Mouse (Mus musculus) embryonic facial prominence, embryonic 11.5 days (tissue): ENCODE data around the gene Polr3gl. TPM values are rescaled to one million over a fixed set of nuclear protein-coding genes. Genes with fewer than 3 reads are reported as not detected.
A peak's percentile ranks its signal among the peaks of the same experiment; 100 is the strongest.

ENCODE experiments used
- ATAC-seq: fragments of 200-750 bp; cut with Nextera tagmentation; replicated peaks from 2 replicates; pipeline ENCODE4 v1.8.0; 2017; ENCODE audit warnings: low read depth; ENCODE audit not compliant: insufficient number of reproducible peaks, low FRiP score, low TSS enrichment
- DNase-seq: peaks from one replicate; pipeline ENCODE4 v3.0.0-alpha.2; 2015; ENCODE audit warnings: low spot score
- H3K27ac ChIP-seq: fragments of 300-500 bp; sonication (generic); replicated peaks from 2 replicates; pipeline ENCODE4 v1.5.1; 2014; ENCODE audit warnings: mild to moderate bottlenecking, low read depth, low read length, control low read depth
- H3K27me3 ChIP-seq: fragments of 300-500 bp; sonication (generic); 2 replicates; pipeline ENCODE4 v1.6.1; 2014; ENCODE audit warnings: mild to moderate bottlenecking, low read length, moderate library complexity, mixed read lengths; ENCODE audit not compliant: control insufficient read depth, insufficient read depth
- H3K36me3 ChIP-seq: fragments of 300-500 bp; sonication (generic); replicated peaks from 2 replicates; pipeline ENCODE4 v1.6.1; 2014; ENCODE audit warnings: low read depth, mild to moderate bottlenecking, low read length, moderate library complexity, mixed read lengths; ENCODE audit not compliant: control insufficient read depth, insufficient read depth
- H3K4me1 ChIP-seq: fragments of 300-500 bp; sonication (generic); 2 replicates; pipeline ENCODE4 v1.6.1; 2014; ENCODE audit warnings: low read length, mixed read lengths; ENCODE audit not compliant: control insufficient read depth, insufficient read depth
- H3K4me2 ChIP-seq: fragments of 300-500 bp; sonication (generic); 2 replicates; pipeline ENCODE4 v1.6.1; 2014; ENCODE audit warnings: low read depth, mild to moderate bottlenecking, control low read depth, low read length, moderate library complexity
- H3K4me3 ChIP-seq: fragments of 300-500 bp; sonication (generic); 2 replicates; pipeline ENCODE4 v1.5.1; 2014; ENCODE audit warnings: low read depth, low read length, control low read depth
- H3K9ac ChIP-seq: fragments of 300-500 bp; sonication (generic); replicated peaks from 2 replicates; pipeline ENCODE4 v1.6.1; 2014; ENCODE audit warnings: mild to moderate bottlenecking, control low read depth, low read length
- H3K9me3 ChIP-seq: fragments of 300-500 bp; sonication (generic); replicated peaks from 2 replicates; pipeline ENCODE4 v1.6.1; 2016; ENCODE audit warnings: mild to moderate bottlenecking, low read length, inconsistent platforms, mixed read lengths; ENCODE audit not compliant: control insufficient read depth
- WGBS: fragments of 180-500 bp; shearing (Covaris S2); extraction: QIAGEN DNeasy Blood & Tissue Kit; methylation state at CpG from one replicate; pipeline ENCODE4 v1.1.7; 2014; 5-methylcytosine and 5-hydroxymethylcytosine counted together
- polyA plus RNA-seq: library from polyadenylated mRNA; unstranded; fragments of >200 nt; fragmentation: Nextera tagmentation; extraction: Ambion mirVana; gene quantifications from 2 replicates; pipeline ENCODE4 v1.2.1, GENCODE M21; 2014

The Polr3gl gene
- polyA plus RNA-seq, 1 experiment from 2014 or later: 14.2 TPM

GRCm38 (mm10) chr3:96555999-96556614, 37.9 kb downstream of the Polr3gl start:
- H3K36me3 ChIP-seq: no peaks in the 10 kb centered on the region; the same call in 1 of the 2 replicates
- ATAC-seq (no peak), DNase-seq (no peak)
- H3K9ac ChIP-seq: no peak overlapping the region
- no peaks in the 10 kb centered on the region for H3K27me3 ChIP-seq
- whole genome bisulfite sequencing: 84% methylated on average over 15 of the region's 15 CpGs
- H3K27ac ChIP-seq: no peak overlapping the region
- no peak overlapping the region for H3K4me2 ChIP-seq
- H3K9me3 ChIP-seq: no peaks in the 10 kb centered on the region
- H3K4me1 ChIP-seq: peaks cover 3% of the 10 kb centered on the region
- no peak overlapping the region for H3K4me3 ChIP-seq

GRCm38 (mm10) chr3:96555041-96555596, 38.9 kb downstream of the Polr3gl start:
- 43% methylated on average over 12 of the region's 12 CpGs for whole genome bisulfite sequencing
- H3K4me1 ChIP-seq: peaks cover 3% of the 10 kb centered on the region
- no peak overlapping the region for H3K4me2 ChIP-seq
- DNase-seq (no peak), ATAC-seq (no peak)
- no peak overlapping the region for H3K27ac ChIP-seq
- no peaks in the 10 kb centered on the region for H3K27me3 ChIP-seq
- H3K9ac ChIP-seq: no peak overlapping the region
- no peaks in the 10 kb centered on the region for H3K9me3 ChIP-seq
- no peaks in the 10 kb centered on the region; the same call in 1 of the 2 replicates for H3K36me3 ChIP-seq
- H3K4me3 ChIP-seq: no peak overlapping the region

GRCm38 (mm10) chr3:96554251-96554650, 39.7 kb downstream of the Polr3gl start:
- no peaks in the 10 kb centered on the region for H3K27me3 ChIP-seq
- H3K9me3 ChIP-seq: no peaks in the 10 kb centered on the region
- WGBS: 82% methylated on average over 6 of the region's 6 CpGs
- H3K4me3 ChIP-seq: no peak overlapping the region
- H3K4me2 ChIP-seq: no peak overlapping the region
- peaks cover 3% of the 10 kb centered on the region for H3K4me1 ChIP-seq
- ATAC-seq (no peak), DNase-seq (no peak)
- no peak overlapping the region for H3K9ac ChIP-seq
- no peaks in the 10 kb centered on the region for H3K36me3 ChIP-seq
- no peak overlapping the region for H3K27ac ChIP-seq

- Histone ChIP-seq H3K27ac (no peak overlapping the region), H3K27me3 (no peaks in the 10 kb centered on the region), H3K9ac (no peak overlapping the region), H3K36me3 (no peaks in the 10 kb centered on the region), H3K4me3 (no peak overlapping the region), H3K4me2 (no peak overlapping the region), H3K9me3 (no peaks in the 10 kb centered on the region), H3K4me1 (peaks cover 3% of the 10 kb centered on the region)
- ATAC-seq (no peak), DNase-seq (no peak)
- WGBS: 83% methylated on average over 6 of the region's 6 CpGs
These were observed 40.4 kb downstream of the Polr3gl start for GRCm38 (mm10) chr3:96553601-96554000.

- Histone ChIP-seq H3K9me3 (no peaks in the 10 kb centered on the region), H3K27me3 (no peaks in the 10 kb centered on the region), H3K27ac (no peak overlapping the region), H3K4me3 (no peak overlapping the region), H3K4me1 (peaks cover under 1% of the 10 kb centered on the region), H3K4me2 (no peak overlapping the region), H3K36me3 (no peaks in the 10 kb centered on the region), H3K9ac (no peak overlapping the region)
- ATAC-seq: no peak
- 70% methylated on average over 7 of the region's 7 CpGs for WGBS
- no peak for DNase-seq
These were observed 42.1 kb downstream of the Polr3gl start for GRCm38 (mm10) chr3:96551890-96552289.

- Histone ChIP-seq H3K4me3 (no peak overlapping the region), H3K27ac (no peak overlapping the region), H3K4me1 (no peaks in the 10 kb centered on the region), H3K4me2 (no peak overlapping the region), H3K9ac (0 out of 2 replicates have a peak overlapping the region, but pooled peaks have one; percentile 18), H3K27me3 (no peaks in the 10 kb centered on the region), H3K36me3 (no peaks in the 10 kb centered on the region), H3K9me3 (no peaks in the 10 kb centered on the region)
- DNase-seq (peak; percentile 71), ATAC-seq (no peak)
- WGBS: 15% methylated on average over 8 of the region's 8 CpGs
These were observed 42.8 kb downstream of the Polr3gl start for GRCm38 (mm10) chr3:96551203-96551602.

GRCm38 (mm10) chr3:96549346-96549745, 44.6 kb downstream of the Polr3gl start:
- no peak overlapping the region for H3K9ac ChIP-seq
- no peaks in the 10 kb centered on the region for H3K9me3 ChIP-seq
- no peak overlapping the region for H3K27ac ChIP-seq
- no peaks in the 10 kb centered on the region for H3K4me1 ChIP-seq
- H3K27me3 ChIP-seq: no peaks in the 10 kb centered on the region
- H3K4me3 ChIP-seq: no peak overlapping the region
- 88% methylated on average over 5 of the region's 5 CpGs for WGBS
- DNase-seq: no peak
- ATAC-seq: no peak
- H3K4me2 ChIP-seq: no peak overlapping the region
- no peaks in the 10 kb centered on the region for H3K36me3 ChIP-seq

- Histone ChIP-seq H3K4me3 (no peak overlapping the region), H3K4me1 (no peaks in the 10 kb centered on the region), H3K27me3 (no peaks in the 10 kb centered on the region), H3K27ac (no peak overlapping the region), H3K36me3 (no peaks in the 10 kb centered on the region), H3K9me3 (no peaks in the 10 kb centered on the region), H3K9ac (no peak overlapping the region), H3K4me2 (no peak overlapping the region)
- WGBS: 76% methylated on average over 7 of the region's 7 CpGs
- DNase-seq (no peak), ATAC-seq (no peak)
These were observed 45.2 kb downstream of the Polr3gl start for GRCm38 (mm10) chr3:96548824-96549223.
